Mouse (Mus musculus) small intestine, adult 2 months (tissue): ENCODE measurements around the gene Hist1h4m.
"Not testable (repeated sequence)": the region's sequence is repeated elsewhere in the genome, so short reads cannot be mapped to it uniquely, and the experiment has no call there.

Experiments used
- CTCF ChIP-seq: fragments of 200-500 bp; IDR thresholded peaks from 2 replicates; pipeline ENCODE4 v1.5.1; 2012; ENCODE audit warnings: low read depth, mild to moderate bottlenecking, control low read depth, inconsistent platforms, low read length, moderate library complexity, mixed read lengths; ENCODE audit not compliant: insufficient replicate concordance, insufficient read length; ENCODE audit errors: extremely low read depth
- POLR2A ChIP-seq: fragments of 200-500 bp; IDR thresholded peaks from 2 replicates; pipeline ENCODE4 v1.6.1; 2012; ENCODE audit warnings: low read depth, mild to moderate bottlenecking, control low read depth, inconsistent platforms, low read length, moderate library complexity

GRCm38 (mm10) chr13:21786899-21787629 lies 24.5 kb upstream of the Hist1h4m start, which contains the start of the genes Hist1h2an and Hist1h2bp:
- TF ChIP-seq CTCF, POLR2A: not testable (repeated sequence)
